Mouse (Mus musculus) heart, postnatal 0 days (tissue): Measurements from ENCODE around the gene Sec11a.

ENCODE experiments used
- CTCF ChIP-seq: IDR thresholded peaks from 2 replicates; pipeline ENCODE4 v1.5.1; 2016; ENCODE audit warnings: antibody characterized with exemption, control low read depth, low read depth
- EP300 ChIP-seq: IDR thresholded peaks from 2 replicates; pipeline ENCODE4 v1.6.1; 2016; ENCODE audit warnings: antibody characterized with exemption, low read depth

DNA sequence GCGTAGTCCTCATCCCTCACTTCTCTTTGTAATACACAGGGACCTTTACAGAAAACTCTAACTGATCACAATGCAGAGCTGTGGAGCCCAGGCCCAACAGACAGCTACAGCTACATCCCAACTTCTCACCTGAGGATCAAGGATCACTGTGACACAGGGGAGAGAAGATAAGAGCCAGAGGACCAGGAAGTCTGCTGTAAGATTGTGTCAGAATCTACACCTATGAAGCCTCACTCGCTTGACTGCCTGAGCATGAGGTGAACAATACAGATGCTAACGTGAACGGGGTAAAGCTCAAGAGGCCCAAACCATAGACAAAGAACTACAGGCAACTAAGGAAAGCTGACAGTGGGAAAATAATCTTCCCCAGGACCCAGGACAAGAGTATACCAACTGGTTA, 7.8 kb downstream of the Sec11a start:
- TF ChIP-seq CTCF (no peak), EP300 (no peak)
